Mouse (Mus musculus) A20 (cell line): ENCODE data around the gene C2cd5.
"Not testable (repeated sequence)": the region's sequence is repeated elsewhere in the genome, so short reads cannot be mapped to it uniquely, and the experiment has no call there.

Source experiments
- DNase-seq: peaks from one replicate; pipeline ENCODE4 v3.0.0-alpha.2; 2011; ENCODE audit warnings: low read depth, low spot score

The C2cd5 gene

GRCm38 (mm10) chr6:143020647-143021046 lies 79.3 kb downstream of the C2cd5 start:
- peak; percentile 60 for DNase-seq

- DNase-seq, result no peak
These were observed 79.8 kb downstream of the C2cd5 start for GRCm38 (mm10) chr6:143020146-143020545.

GRCm38 (mm10) chr6:143012513-143013215 lies 87.3 kb downstream of the C2cd5 start:
- no peak for DNase-seq

GRCm38 (mm10) chr6:143008865-143009264 lies 91.1 kb downstream of the C2cd5 start:
- no peak for DNase-seq

GRCm38 (mm10) chr6:143005209-143005608 lies 94.7 kb downstream of the C2cd5 start:
- DNase-seq, result not testable (repeated sequence)

- no peak for DNase-seq
These were observed 95.1 kb downstream of the C2cd5 start for GRCm38 (mm10) chr6:143004801-143005200.

- no peak for DNase-seq
These were observed 101.5 kb downstream of the C2cd5 start for GRCm38 (mm10) chr6:142998221-142998999.

- no peak for DNase-seq
These were observed 103.1 kb downstream of the C2cd5 start for GRCm38 (mm10) chr6:142996887-142997286.

GRCm38 (mm10) chr6:142995567-142995966 lies 104.4 kb downstream of the C2cd5 start:
- DNase-seq, result no peak

- no peak for DNase-seq
These were observed 105.1 kb downstream of the C2cd5 start for GRCm38 (mm10) chr6:142994821-142995220.

- peak; percentile 47 for DNase-seq
These were observed 105.9 kb downstream of the C2cd5 start for GRCm38 (mm10) chr6:142993705-142994698.

- DNase-seq, result no peak
These were observed 107.0 kb downstream of the C2cd5 start for GRCm38 (mm10) chr6:142992971-142993370.

GRCm38 (mm10) chr6:142992099-142992498 lies 107.8 kb downstream of the C2cd5 start:
- no peak for DNase-seq

GRCm38 (mm10) chr6:142991391-142992059 lies 108.4 kb downstream of the C2cd5 start:
- peak; percentile 82 for DNase-seq

- DNase-seq, result peak; percentile 4
These were observed 109.4 kb downstream of the C2cd5 start for GRCm38 (mm10) chr6:142990516-142990915.

GRCm38 (mm10) chr6:142989495-142989894 lies 110.4 kb downstream of the C2cd5 start:
- DNase-seq, result no peak

- peak; percentile 81 for DNase-seq
These were observed 111.2 kb downstream of the C2cd5 start for GRCm38 (mm10) chr6:142988753-142989152.

GRCm38 (mm10) chr6:142988231-142988630 lies 111.7 kb downstream of the C2cd5 start:
- no peak for DNase-seq

- DNase-seq, result peak; percentile 66
These were observed 112.3 kb downstream of the C2cd5 start for GRCm38 (mm10) chr6:142987616-142988015.

GRCm38 (mm10) chr6:142986706-142987105 lies 113.2 kb downstream of the C2cd5 start:
- not testable (repeated sequence) for DNase-seq
